Mouse (Mus musculus) spleen, adult 2 months (tissue): ENCODE results near the gene Wasf3.

Experiments
- CTCF ChIP-seq: fragments of 200-500 bp; IDR thresholded peaks from 2 replicates; pipeline ENCODE4 v1.5.1; 2011; ENCODE audit warnings: mild to moderate bottlenecking, inconsistent platforms; ENCODE audit not compliant: insufficient read depth, insufficient read length, insufficient replicate concordance; ENCODE audit errors: extremely low read depth
- POLR2A ChIP-seq: fragments of 200-500 bp; IDR thresholded peaks from 2 replicates; pipeline ENCODE4 v1.6.1; 2011; ENCODE audit warnings: low read depth, low read length, inconsistent platforms

DNA sequence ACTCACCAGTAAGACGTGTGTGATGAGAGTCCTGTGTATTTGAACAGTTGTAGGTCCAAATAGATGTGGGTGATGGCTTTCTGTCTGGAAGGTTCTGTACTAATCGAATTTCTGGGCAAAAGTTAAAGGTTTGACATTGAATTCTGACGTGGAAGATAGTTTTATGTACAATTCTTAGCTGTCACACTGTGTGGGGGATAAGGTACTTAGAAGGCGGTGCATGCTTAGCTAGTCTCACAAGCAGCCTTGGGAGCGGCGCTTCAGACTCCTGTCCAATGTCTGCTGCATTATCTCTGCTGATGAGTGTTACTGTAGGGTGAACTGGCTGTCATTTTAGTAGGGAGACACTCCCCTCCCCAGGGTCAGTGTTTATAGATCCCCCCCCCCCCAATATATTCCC lies 47.7 kb downstream of the Wasf3 start:
- TF ChIP-seq CTCF (no peak), POLR2A (no peak)
